Mouse (Mus musculus) liver, embryonic 14.5 days (tissue): ENCODE measurements around the gene Numa1.

ENCODE experiments used
- CTCF ChIP-seq: IDR thresholded peaks from 2 replicates; pipeline ENCODE4 v1.5.1; 2016; ENCODE audit warnings: antibody characterized with exemption, low read depth, control low read depth
- EP300 ChIP-seq: IDR thresholded peaks from 2 replicates; pipeline ENCODE4 v1.6.1; 2016; ENCODE audit warnings: antibody characterized with exemption, low read depth

GRCm38 (mm10) chr7:101888460-101888859, 45.5 kb upstream of the Numa1 start:
- no peak for TF ChIP-seq CTCF
- TF ChIP-seq EP300 = no peak
